Mouse (Mus musculus): ENCODE data around the gene Pemt.

Pemt gene

GRCm38 (mm10) chr11:60060026-60060425 is 13.7 kb upstream of the Pemt start:
- in situ Hi-C loops (cut with MboI; ENCODE audit: unreplicated experiment in 2 of 2): no loop called here

GRCm38 (mm10) chr11:60058441-60058840 is 12.2 kb upstream of the Pemt start:
- in situ Hi-C loops (cut with MboI; ENCODE audit: unreplicated experiment in 2 of 2): no loop called here

- in situ Hi-C loops (cut with MboI; ENCODE audit: unreplicated experiment in 2 of 2): no loop called here
These were observed 11.7 kb upstream of the Pemt start for GRCm38 (mm10) chr11:60057987-60058386.

- in situ Hi-C loops (cut with MboI; ENCODE audit: unreplicated experiment in 2 of 2): no loop called here
These were observed 10.2 kb upstream of the Pemt start for GRCm38 (mm10) chr11:60056520-60056919.

- in situ Hi-C loops (cut with MboI; ENCODE audit: unreplicated experiment in 2 of 2): no loop called here
These were observed 2.6 kb upstream of the Pemt start for GRCm38 (mm10) chr11:60048841-60049240.

GRCm38 (mm10) chr11:60045676-60046057 is 622 bp downstream of the Pemt start:
- in situ Hi-C loops (cut with MboI; ENCODE audit: unreplicated experiment in 2 of 2): no loop called here

- in situ Hi-C loops (cut with MboI; ENCODE audit: unreplicated experiment in 2 of 2): no loop called here
These were observed 1.5 kb downstream of the Pemt start for GRCm38 (mm10) chr11:60044777-60045176.

- in situ Hi-C loops (cut with MboI; ENCODE audit: unreplicated experiment in 2 of 2): no loop called here
These were observed 4.0 kb downstream of the Pemt start for GRCm38 (mm10) chr11:60042277-60042676.

- in situ Hi-C loops (cut with MboI; ENCODE audit: unreplicated experiment in 2 of 2): no loop called here
These were observed 9.6 kb downstream of the Pemt start for GRCm38 (mm10) chr11:60036537-60037220.

- in situ Hi-C loops (cut with MboI; ENCODE audit: unreplicated experiment in 2 of 2): loop anchor here in 1 of 2 experiments (5.0 kb wide), 1 partner anchor 63 kb away; no protein-coding TSS in a partner anchor
These were observed 11.3 kb downstream of the Pemt start for GRCm38 (mm10) chr11:60034911-60035400.

- in situ Hi-C loops (cut with MboI; ENCODE audit: unreplicated experiment in 2 of 2): loop anchor here in 1 of 2 experiments (5.0 kb wide), 1 partner anchor 62 kb away; no protein-coding TSS in a partner anchor
These were observed 12.0 kb downstream of the Pemt start for GRCm38 (mm10) chr11:60034293-60034692.

- in situ Hi-C loops (cut with MboI; ENCODE audit: unreplicated experiment in 2 of 2): loop anchor here in 1 of 2 experiments (5.0 kb wide), 1 partner anchor 61 kb away; no protein-coding TSS in a partner anchor
These were observed 13.5 kb downstream of the Pemt start for GRCm38 (mm10) chr11:60032586-60033430.

GRCm38 (mm10) chr11:60030747-60031331 is 15.4 kb downstream of the Pemt start:
- in situ Hi-C loops (cut with MboI; ENCODE audit: unreplicated experiment in 2 of 2): loop anchor here in 1 of 2 experiments (5.0 kb wide), 1 partner anchor 59 kb away; no protein-coding TSS in a partner anchor

- in situ Hi-C loops (cut with MboI; ENCODE audit: unreplicated experiment in 2 of 2): loop anchor here (5.0 kb wide), 3 partner anchors 53 to 153 kb away; no protein-coding TSS in a partner anchor
These were observed 16.3 kb downstream of the Pemt start for GRCm38 (mm10) chr11:60029976-60030375.

- in situ Hi-C loops (cut with MboI; ENCODE audit: unreplicated experiment in 2 of 2): loop anchor here (5.0 kb wide), 2 partner anchors 51 to 151 kb away; no protein-coding TSS in a partner anchor
These were observed 18.1 kb downstream of the Pemt start for GRCm38 (mm10) chr11:60027913-60028875.

- in situ Hi-C loops (cut with MboI; ENCODE audit: unreplicated experiment in 2 of 2): loop anchor here (5.0 kb wide), 2 partner anchors 50 to 150 kb away; no protein-coding TSS in a partner anchor
These were observed 19.0 kb downstream of the Pemt start for GRCm38 (mm10) chr11:60027272-60027671.

- in situ Hi-C loops (cut with MboI; ENCODE audit: unreplicated experiment in 2 of 2): loop anchor here (5.0 kb wide), 2 partner anchors 49 to 149 kb away; no protein-coding TSS in a partner anchor
These were observed 20.1 kb downstream of the Pemt start for GRCm38 (mm10) chr11:60026166-60026565.

- in situ Hi-C loops (cut with MboI; ENCODE audit: unreplicated experiment in 2 of 2): no loop called here
These were observed 25.1 kb downstream of the Pemt start for GRCm38 (mm10) chr11:60021201-60021600.

- in situ Hi-C loops (cut with MboI; ENCODE audit: unreplicated experiment in 2 of 2): no loop called here
These were observed 29.6 kb downstream of the Pemt start for GRCm38 (mm10) chr11:60016726-60017125.
